Mouse (Mus musculus) bone marrow, adult 2 months (tissue): ENCODE data around the gene Dhrs4. TPM values are rescaled to one million over a fixed set of nuclear protein-coding genes. Genes with fewer than 3 reads are reported as not detected.

Source experiments
- H3K27ac ChIP-seq: fragments of 200-500 bp; 2 replicates; pipeline ENCODE4 v1.5.1; 2012; ENCODE audit warnings: low read depth, mild to moderate bottlenecking, control low read depth, inconsistent platforms, low read length; ENCODE audit not compliant: control insufficient read depth, poor library complexity, insufficient read depth
- H3K4me1 ChIP-seq: fragments of 200-500 bp; 2 replicates; pipeline ENCODE4 v1.6.1; 2011; ENCODE audit warnings: low read length; ENCODE audit not compliant: control insufficient read depth, insufficient read depth
- H3K4me3 ChIP-seq: fragments of 200-500 bp; replicated peaks from 2 replicates; pipeline ENCODE3; 2011; ENCODE audit warnings: mild to moderate bottlenecking, low read depth, low read length, control low read depth; ENCODE audit not compliant: control insufficient read depth
- CTCF ChIP-seq: fragments of 200-500 bp; IDR thresholded peaks from 2 replicates; pipeline ENCODE4 v1.5.1; 2011; ENCODE audit warnings: low read length, control low read depth; ENCODE audit not compliant: control insufficient read depth, insufficient read depth
- POLR2A ChIP-seq: fragments of 200-500 bp; IDR thresholded peaks from 2 replicates; pipeline ENCODE4 v1.6.1; 2011; ENCODE audit warnings: low read depth, mild to moderate bottlenecking, control low read depth, low read length, borderline replicate concordance; ENCODE audit not compliant: control insufficient read depth
- WGBS: fragments of 180-500 bp; shearing (Covaris S2); methylation state at CpG from one replicate; pipeline ENCODE4 v1.1.7; 2018; 5-methylcytosine and 5-hydroxymethylcytosine counted together
- polyA plus RNA-seq: library from polyadenylated mRNA; stranded (reverse); fragments of >200 nt; gene quantifications from 2 replicates; pipeline ENCODE4 v1.2.4, GENCODE M21; 2011; ENCODE audit warnings: low replicate concordance; ENCODE audit not compliant: missing spikeins, insufficient read depth, insufficient read length

Dhrs4 gene
- polyA plus RNA-seq, 1 experiment = 47.3 TPM

DNA sequence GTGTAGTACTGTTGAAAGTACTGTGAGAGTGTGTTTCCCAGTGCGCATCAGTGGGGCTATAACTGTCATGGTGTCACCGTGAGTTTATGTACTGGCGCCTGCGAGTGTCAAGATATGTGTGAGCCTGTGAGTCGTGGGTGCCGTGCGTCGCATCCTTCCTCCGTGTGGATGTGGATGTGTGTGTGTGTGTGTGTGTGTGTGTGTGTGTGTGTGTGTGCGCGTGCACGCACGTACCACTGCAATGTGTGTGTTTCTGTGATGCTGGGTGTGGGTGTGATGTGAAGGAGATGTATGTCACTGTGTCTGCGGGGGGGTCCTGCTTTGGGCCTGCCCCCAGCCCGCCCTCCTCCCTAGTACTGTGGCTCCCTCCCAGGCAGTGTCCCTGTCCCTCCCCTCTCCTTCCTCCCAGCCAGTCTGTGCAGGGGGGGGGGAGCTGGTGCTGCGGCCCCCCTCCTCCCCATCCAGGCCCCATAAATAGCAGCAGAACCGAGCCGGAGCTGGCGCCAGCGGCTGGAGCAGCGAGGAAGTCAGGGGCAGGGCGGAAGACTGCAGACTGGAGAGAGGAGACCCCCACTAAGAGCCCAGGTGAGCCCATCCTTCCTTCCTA, 31.7 kb downstream of the Dhrs4 start, which contains the start of gene Cpne6:
Cpne6 (plus strand) TSS at position 321 of the 607 bp plus-strand sequence.
- Histone ChIP-seq H3K27ac (no peak within 1 kb of the TSS), H3K4me3 (no peak within 1 kb of the TSS), H3K4me1 (no peaks in the 10 kb centered on the region)
- no peak for TF ChIP-seq POLR2A
- TF ChIP-seq CTCF = no peak
- WGBS = 71% methylated on average over 22 of the region's 22 CpGs

DNA sequence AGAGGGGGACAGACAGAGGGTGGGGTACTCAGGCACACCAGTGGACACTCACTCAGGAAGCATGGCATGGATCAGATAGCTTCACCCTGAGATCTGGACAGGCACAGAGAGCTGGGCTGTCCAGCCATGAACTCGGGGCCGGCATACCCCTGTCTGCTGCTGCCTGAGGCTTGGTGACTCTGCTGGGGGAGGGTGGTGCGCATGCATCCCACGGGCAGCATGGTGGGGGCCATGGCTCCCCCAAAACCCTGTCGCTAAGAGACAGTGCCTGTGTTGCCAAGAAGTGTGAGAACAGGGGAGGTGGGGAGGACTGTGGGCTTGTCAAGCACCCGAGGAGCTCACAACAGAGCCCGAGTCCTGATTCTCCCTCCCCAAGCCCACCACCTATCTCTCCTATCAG, 32.5 kb downstream of the Dhrs4 start:
- 53% methylated on average over 7 of the region's 7 CpGs for WGBS

DNA sequence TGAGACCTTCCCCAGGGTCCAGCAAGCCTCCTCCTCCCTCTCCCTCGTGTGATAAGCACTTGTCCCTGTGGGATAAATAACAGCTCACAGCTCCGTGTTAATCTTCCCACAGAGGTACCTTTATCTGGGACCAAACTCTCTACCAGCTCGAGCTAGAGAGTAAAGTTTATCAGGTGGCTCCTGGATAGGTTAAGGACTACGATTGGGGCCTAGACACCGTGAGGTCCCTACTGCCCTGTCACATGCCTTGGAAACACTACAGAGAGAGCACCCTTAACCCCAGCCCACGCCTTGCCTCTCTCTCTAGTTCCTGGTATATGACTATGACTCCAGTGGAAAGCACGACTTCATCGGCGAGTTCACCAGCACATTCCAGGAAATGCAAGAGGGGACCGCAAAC, 35.4 kb downstream of the Dhrs4 start:
- TF ChIP-seq POLR2A = no peak
- no peak for TF ChIP-seq CTCF
- 51% methylated on average over 10 of the region's 10 CpGs for WGBS
- H3K4me3 ChIP-seq = no peak overlapping the region
- no peaks in the 10 kb centered on the region for H3K4me1 ChIP-seq
- no peak overlapping the region for H3K27ac ChIP-seq

More for the DNA sequence above, 32.5 kb downstream of the Dhrs4 start:
- TF ChIP-seq CTCF (no peak), POLR2A (no peak)
- Histone ChIP-seq H3K4me1 (no peaks in the 10 kb centered on the region), H3K4me3 (no peak overlapping the region), H3K27ac (no peak overlapping the region)

DNA sequence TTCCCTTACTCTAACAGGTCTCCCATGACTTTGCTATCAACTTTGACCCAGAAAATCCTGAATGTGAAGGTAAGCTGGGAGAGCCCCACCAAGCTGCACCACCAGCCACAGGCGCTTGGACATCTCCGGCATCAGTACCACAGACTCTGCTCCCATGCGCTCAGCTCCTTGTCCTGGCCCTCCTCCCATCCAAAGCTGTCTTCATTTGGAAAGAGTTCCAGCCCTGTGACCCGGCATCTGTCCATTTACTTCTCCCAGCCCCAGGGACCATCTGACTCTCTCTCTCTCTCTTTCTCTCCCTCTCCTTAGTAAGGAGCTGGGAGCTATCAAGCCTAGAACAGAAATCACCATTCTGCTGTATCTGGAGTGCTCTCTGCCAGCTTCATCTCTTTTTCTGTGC, 37.3 kb downstream of the Dhrs4 start:
- TF ChIP-seq POLR2A (no peak), CTCF (no peak)
- Histone ChIP-seq H3K4me1 (no peaks in the 10 kb centered on the region), H3K27ac (no peak overlapping the region), H3K4me3 (no peak overlapping the region)
- 89% methylated on average over 4 of the region's 4 CpGs for WGBS

DNA sequence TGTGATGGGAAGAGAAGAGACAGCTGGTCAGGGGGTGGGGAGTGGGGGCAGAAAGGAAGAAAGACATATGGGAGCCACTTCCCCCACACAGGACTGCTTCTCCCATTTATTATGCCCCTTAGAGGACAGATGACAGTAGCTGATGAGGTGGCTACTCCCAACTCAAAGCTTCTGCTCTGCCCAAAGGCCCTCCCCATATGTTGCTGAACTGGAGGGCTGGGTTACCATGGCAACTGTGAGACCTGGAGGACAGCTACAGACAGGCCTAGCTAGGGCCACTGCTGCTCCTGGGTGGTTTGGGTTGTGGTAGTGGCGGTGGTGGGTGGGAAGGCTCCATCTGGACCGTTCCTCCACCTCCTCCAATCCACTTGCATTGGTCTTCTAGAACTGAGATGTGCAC, 40.3 kb downstream of the Dhrs4 start:
- 68% methylated on average over 2 of the region's 2 CpGs for WGBS
- no peaks in the 10 kb centered on the region for H3K4me1 ChIP-seq
- no peak overlapping the region for H3K27ac ChIP-seq
- TF ChIP-seq POLR2A (no peak), CTCF (no peak)
- H3K4me3 ChIP-seq = no peak overlapping the region

DNA sequence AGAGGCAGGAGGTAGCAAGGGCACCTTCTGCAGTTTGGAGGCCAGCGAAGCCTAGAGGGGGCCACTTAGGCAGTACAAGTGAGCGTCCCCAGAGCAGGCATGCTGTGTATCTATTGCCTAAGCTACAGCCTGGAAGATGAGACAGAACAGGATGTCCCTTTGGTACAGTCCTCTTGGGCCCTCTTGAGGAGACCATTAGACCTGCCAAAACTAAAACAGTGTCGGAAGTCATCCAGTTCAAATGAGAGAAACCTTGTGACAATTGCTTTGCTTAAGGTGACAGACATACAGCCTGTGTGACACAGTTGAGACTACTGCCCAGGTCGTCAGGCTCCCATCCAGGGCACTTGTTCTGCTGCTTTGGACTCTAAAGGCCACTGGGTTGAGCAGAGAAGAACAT, 41.0 kb downstream of the Dhrs4 start:
- no peak overlapping the region for H3K27ac ChIP-seq
- H3K4me1 ChIP-seq = no peaks in the 10 kb centered on the region
- 65% methylated on average over 4 of the region's 4 CpGs for WGBS
- TF ChIP-seq CTCF (no peak), POLR2A (no peak)
- H3K4me3 ChIP-seq = no peak overlapping the region

DNA sequence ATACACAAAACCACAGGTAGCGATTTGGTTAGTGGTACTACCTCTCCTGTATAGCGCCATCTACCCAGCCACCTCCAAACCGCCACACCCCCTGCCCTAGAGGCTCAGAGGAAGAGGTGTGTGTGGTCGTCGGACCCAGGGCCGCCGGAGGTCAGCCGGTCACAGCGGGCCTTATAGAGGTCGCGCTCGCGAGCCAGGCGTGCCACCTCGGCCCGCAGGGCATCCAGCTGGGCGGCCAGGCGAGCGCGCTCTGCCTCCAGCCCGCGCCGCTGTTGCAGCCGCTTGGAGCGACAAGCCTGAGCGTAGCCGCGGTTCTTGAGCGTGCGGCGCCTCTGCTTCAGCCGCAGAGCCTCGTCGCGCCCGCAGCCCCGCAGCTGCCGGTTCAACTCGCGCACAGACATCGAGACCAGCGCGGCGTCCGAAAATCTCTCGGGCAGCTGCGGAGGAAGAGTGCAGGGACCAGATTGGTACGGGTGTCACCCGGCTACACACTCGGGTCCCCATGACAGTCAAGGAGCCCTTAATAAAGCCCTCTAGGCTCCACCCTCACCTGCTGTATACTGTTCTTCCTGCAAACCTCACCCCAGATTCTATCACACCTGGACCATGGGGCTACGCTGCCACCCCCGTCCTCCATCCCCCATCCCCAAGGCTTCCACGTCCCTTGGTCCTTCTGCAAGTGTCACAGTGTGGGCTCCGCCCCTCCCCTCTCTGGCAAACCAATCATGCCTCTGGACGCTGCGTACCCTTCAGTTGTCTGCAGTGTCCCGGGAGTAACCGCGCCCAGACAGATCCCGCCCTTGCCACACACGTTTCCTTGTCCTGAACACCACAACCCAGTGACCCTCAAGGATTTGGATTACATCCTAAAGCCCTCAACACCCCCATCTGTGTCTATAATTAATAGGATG, 42.1 kb downstream of the Dhrs4 start:
- WGBS = 3% methylated on average over 61 of the region's 61 CpGs
- no peaks in the 10 kb centered on the region for H3K4me1 ChIP-seq
- H3K4me3 ChIP-seq = no peak overlapping the region
- H3K27ac ChIP-seq = no peak overlapping the region
- no peak for TF ChIP-seq CTCF
- no peak for TF ChIP-seq POLR2A

DNA sequence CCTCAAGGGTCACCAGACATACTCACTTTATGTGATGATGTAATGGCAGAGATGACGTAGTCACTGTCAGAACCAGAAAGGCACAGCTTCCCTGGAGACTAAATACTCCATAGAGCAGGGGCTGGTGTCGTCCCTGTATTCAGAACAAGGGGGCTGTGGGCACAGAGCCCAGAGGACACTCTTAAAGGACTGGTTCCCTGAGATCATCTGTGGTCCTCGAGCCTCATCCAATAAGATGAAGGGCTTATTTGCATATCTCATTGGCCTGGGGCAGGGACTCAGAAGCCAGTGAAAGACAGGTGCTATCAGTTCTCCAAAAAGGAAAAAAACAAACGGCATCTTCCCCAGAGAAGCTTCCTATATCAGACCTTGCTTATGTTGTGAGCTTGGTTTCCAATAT, 45.5 kb downstream of the Dhrs4 start:
- WGBS = 42% methylated on average over 4 of the region's 4 CpGs
- Histone ChIP-seq H3K4me1 (no peaks in the 10 kb centered on the region), H3K4me3 (no peak overlapping the region), H3K27ac (no peak overlapping the region)
- TF ChIP-seq CTCF = no peak
- TF ChIP-seq POLR2A = no peak

DNA sequence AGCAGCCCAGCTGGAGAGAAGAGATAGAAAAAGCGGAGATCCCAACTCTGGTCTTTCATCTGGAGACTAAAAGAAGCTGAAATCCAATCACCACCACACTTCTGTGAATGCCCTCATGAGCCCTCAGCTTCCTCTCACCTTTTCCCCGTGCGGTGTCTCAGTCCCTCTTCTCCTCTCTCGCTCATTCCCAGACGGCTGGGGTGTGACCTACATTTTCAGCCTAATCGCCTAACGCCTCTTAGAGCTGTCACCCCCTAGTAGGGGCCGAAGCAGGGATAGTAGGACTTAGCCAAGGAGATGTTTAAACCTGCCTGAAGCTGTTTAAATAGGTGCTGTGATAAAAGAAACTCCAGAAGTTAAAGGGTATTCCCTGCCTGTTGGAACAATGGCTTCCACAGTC, 46.2 kb downstream of the Dhrs4 start, which contains the start of gene Nrl:
Nrl (minus strand) TSS at position 197 of the 400 bp plus-strand sequence.
- no peak within 1 kb of the TSS for H3K4me3 ChIP-seq
- no peaks in the 10 kb centered on the region for H3K4me1 ChIP-seq
- 51% methylated on average over 8 of the region's 8 CpGs for WGBS
- TF ChIP-seq CTCF = no peak
- no peak for TF ChIP-seq POLR2A
- no peak within 1 kb of the TSS for H3K27ac ChIP-seq
